In genomic region chr8:85365176-85365575, GRCm38 (mm10) we compare ENCODE assay signal across 14 mouse cellular contexts. TPM values are rescaled to one million over a fixed set of nuclear protein-coding genes. Genes with fewer than 3 reads are reported as not detected.
A peak's percentile ranks its signal among the peaks of the same experiment; 100 is the strongest.
DNase-seq lines count a peak whose midpoint lies in the region; ATAC-seq lines count a peak whose summit lies in the region.
"Had no signal": no experiment of that assay in that cellular context is flagged by ENCODE, and none has a peak within 500 bp of the region (broad histone marks: within the 10 kb centered on the region; RNA-seq: fewer than 3 reads in every experiment).

No protein-coding gene starts in this region.

- peak overlapping the region; percentile 9; the same call in 1 of the 2 replicates for H3K27ac ChIP-seq in intestine, embryonic 16.5 days (ENCODE audit: low read length)
- H3K27ac ChIP-seq in intestine, embryonic 15.5 days = no peak overlapping the region
- H3K27ac ChIP-seq in heart, embryonic 11.5 days (ENCODE audit: low read depth, low read length) = peak overlapping the region; percentile 94
- 0 out of 2 replicates have a peak overlapping the region, but pooled peaks have one; percentile 29 for H3K27ac ChIP-seq in limb, embryonic 12.5 days
- H3K27ac ChIP-seq: gastrocnemius, adult 2 months; liver, embryonic 14.5 days had no signal

- peak; percentile 33 for DNase-seq in embryo, embryonic 11 days
- no peak for DNase-seq in adrenal gland, postnatal 14 days
- no peak for DNase-seq in thymus, postnatal 10 days (ENCODE audit: low spot score in 2 of 2)
- no peak for DNase-seq in kidney, postnatal 14 days
- DNase-seq: adrenal gland, adult 2 months; B cell, adult 2 months; cerebellum, adult 11-12 months; gastrocnemius, adult 2 months; kidney, adult 18-20 months had no signal

- H3K36me3 ChIP-seq in intestine, embryonic 16.5 days (ENCODE audit: control insufficient read depth, insufficient read depth, low read length) = no peaks in the 10 kb centered on the region
- H3K36me3 ChIP-seq in intestine, embryonic 15.5 days = no peaks in the 10 kb centered on the region
- no peaks in the 10 kb centered on the region; the same call in 1 of the 2 replicates for H3K36me3 ChIP-seq in heart, embryonic 11.5 days (ENCODE audit: control insufficient read depth, insufficient read depth, low read length)
- H3K36me3 ChIP-seq in limb, embryonic 12.5 days = no peaks in the 10 kb centered on the region

- peaks cover 9% of the 10 kb centered on the region for H3K4me1 ChIP-seq in intestine, embryonic 16.5 days (ENCODE audit: control insufficient read depth, insufficient read depth, low read length)
- H3K4me1 ChIP-seq in intestine, embryonic 15.5 days (replicated peaks) = peaks cover 9% of the 10 kb centered on the region
- peaks cover 13% of the 10 kb centered on the region for H3K4me1 ChIP-seq in heart, embryonic 11.5 days (ENCODE audit: control insufficient read depth, insufficient read depth, low read length)
- peaks cover 10% of the 10 kb centered on the region for H3K4me1 ChIP-seq in limb, embryonic 12.5 days (replicated peaks)

- 49% methylated on average over 6 of the region's 6 CpGs for WGBS in intestine, embryonic 16.5 days
- WGBS in intestine, embryonic 15.5 days = 47% methylated on average over 6 of the region's 6 CpGs
- 42% methylated on average over 6 of the region's 6 CpGs for WGBS in heart, embryonic 11.5 days (ENCODE audit: insufficient replicate concordance)
- 43% methylated on average over 6 of the region's 6 CpGs for WGBS in limb, embryonic 12.5 days

- H3K4me2 ChIP-seq in intestine, embryonic 16.5 days (ENCODE audit: low read depth, low read length) = no peak overlapping the region
- H3K4me2 ChIP-seq in intestine, embryonic 15.5 days (replicated peaks) = no peak overlapping the region
- peak overlapping the region; percentile 66 for H3K4me2 ChIP-seq in heart, embryonic 11.5 days
- no peak overlapping the region for H3K4me2 ChIP-seq in limb, embryonic 12.5 days

- ATAC-seq in intestine, embryonic 16.5 days = peak; percentile 31; the same call in 1 of the 2 replicates
- no peak for ATAC-seq in intestine, embryonic 15.5 days
- peak; percentile 82 for ATAC-seq in heart, embryonic 11.5 days (replicated peaks; ENCODE audit: insufficient number of reproducible peaks, low FRiP score, low TSS enrichment)
- no peak for ATAC-seq in limb, embryonic 12.5 days (ENCODE audit: insufficient number of reproducible peaks, insufficient read depth, low FRiP score, low TSS enrichment, low read depth)

- H3K4me3 ChIP-seq in intestine, embryonic 16.5 days (ENCODE audit: low read length) = no peak overlapping the region
- H3K4me3 ChIP-seq in intestine, embryonic 15.5 days (replicated peaks) = no peak overlapping the region
- peak overlapping the region; percentile 52 for H3K4me3 ChIP-seq in heart, embryonic 11.5 days (ENCODE audit: low read depth, low read length)
- no peak overlapping the region for H3K4me3 ChIP-seq in limb, embryonic 12.5 days (replicated peaks)
- H3K4me3 ChIP-seq: gastrocnemius, adult 2 months had no signal

- H3K9ac ChIP-seq in intestine, embryonic 16.5 days (ENCODE audit: low read depth, low read length) = no peak overlapping the region
- H3K9ac ChIP-seq in intestine, embryonic 15.5 days = no peak overlapping the region
- H3K9ac ChIP-seq in heart, embryonic 11.5 days (ENCODE audit: low read depth, low read length) = peak overlapping the region; percentile 82
- H3K9ac ChIP-seq in limb, embryonic 12.5 days (replicated peaks) = no peak overlapping the region; the same call in 1 of the 2 replicates
- H3K9ac ChIP-seq: liver, embryonic 14.5 days had no signal

- H3K27me3 ChIP-seq in intestine, embryonic 16.5 days (replicated peaks; ENCODE audit: control insufficient read depth, insufficient read depth, low read length) = no peaks in the 10 kb centered on the region
- no peaks in the 10 kb centered on the region for H3K27me3 ChIP-seq in intestine, embryonic 15.5 days (replicated peaks)
- H3K27me3 ChIP-seq in heart, embryonic 11.5 days (ENCODE audit: control insufficient read depth, insufficient read depth, low read length) = no peaks in the 10 kb centered on the region
- no peaks in the 10 kb centered on the region for H3K27me3 ChIP-seq in limb, embryonic 12.5 days

- H3K9me3 ChIP-seq in intestine, embryonic 16.5 days (ENCODE audit: control insufficient read depth, low read length) = no peaks in the 10 kb centered on the region
- no peaks in the 10 kb centered on the region for H3K9me3 ChIP-seq in intestine, embryonic 15.5 days
- no peaks in the 10 kb centered on the region for H3K9me3 ChIP-seq in heart, embryonic 11.5 days (replicated peaks; ENCODE audit: control insufficient read depth, low read length)
- H3K9me3 ChIP-seq in limb, embryonic 12.5 days = no peaks in the 10 kb centered on the region

RNA-seq across cellular contexts. Expression of gene Mylk3, which starts 21.0 kb away (rescaled TPM):
- 17.8 and 19.9 TPM in 2 replicates for polyA plus RNA-seq in intestine, embryonic 16.5 days (2015; fragmentation: Nextera tagmentation; extraction: Ambion mirVana)
- 11.0 and 11.2 TPM in 2 replicates for polyA plus RNA-seq in intestine, embryonic 15.5 days (2015; fragmentation: Nextera tagmentation; extraction: Ambion mirVana)
- polyA plus RNA-seq in heart, embryonic 11.5 days (2014; fragmentation: Nextera tagmentation; extraction: Ambion mirVana) = 167 and 212 TPM in 2 replicates
- polyA plus RNA-seq in limb, embryonic 12.5 days (2016; fragmentation: Nextera tagmentation; extraction: Ambion mirVana) = 2.2 and 2.4 TPM in 2 replicates
- 0.26 and 1.3 TPM in 2 replicates for total RNA-seq in adrenal gland, postnatal 14 days (2021)

Comparison
In these comparisons a context has a peak if more than half of its experiments do, and no peak if none do; other contexts are left out.
1. ATAC-seq: peak in intestine, embryonic 16.5 days (single experiment) and heart, embryonic 11.5 days (single experiment); none in intestine, embryonic 15.5 days (single experiment) and limb, embryonic 12.5 days (single experiment).